Mouse (Mus musculus) thymus, adult 2 months (tissue): ENCODE measurements around the gene Gmeb1.

Source experiments
- CTCF ChIP-seq: fragments of 200-500 bp; IDR thresholded peaks from 2 replicates; pipeline ENCODE4 v1.5.1; 2012; ENCODE audit warnings: mild to moderate bottlenecking, control low read depth, low read length, moderate library complexity, borderline replicate concordance; ENCODE audit not compliant: control insufficient read depth, poor library complexity, insufficient read depth; ENCODE audit errors: extremely low read depth
- POLR2A ChIP-seq: fragments of 200-500 bp; IDR thresholded peaks from 2 replicates; pipeline ENCODE4 v1.6.1; 2012; ENCODE audit warnings: mild to moderate bottlenecking, low read length, control low read depth, moderate library complexity; ENCODE audit not compliant: control insufficient read depth, poor library complexity, insufficient read depth; ENCODE audit errors: extremely low read depth

DNA sequence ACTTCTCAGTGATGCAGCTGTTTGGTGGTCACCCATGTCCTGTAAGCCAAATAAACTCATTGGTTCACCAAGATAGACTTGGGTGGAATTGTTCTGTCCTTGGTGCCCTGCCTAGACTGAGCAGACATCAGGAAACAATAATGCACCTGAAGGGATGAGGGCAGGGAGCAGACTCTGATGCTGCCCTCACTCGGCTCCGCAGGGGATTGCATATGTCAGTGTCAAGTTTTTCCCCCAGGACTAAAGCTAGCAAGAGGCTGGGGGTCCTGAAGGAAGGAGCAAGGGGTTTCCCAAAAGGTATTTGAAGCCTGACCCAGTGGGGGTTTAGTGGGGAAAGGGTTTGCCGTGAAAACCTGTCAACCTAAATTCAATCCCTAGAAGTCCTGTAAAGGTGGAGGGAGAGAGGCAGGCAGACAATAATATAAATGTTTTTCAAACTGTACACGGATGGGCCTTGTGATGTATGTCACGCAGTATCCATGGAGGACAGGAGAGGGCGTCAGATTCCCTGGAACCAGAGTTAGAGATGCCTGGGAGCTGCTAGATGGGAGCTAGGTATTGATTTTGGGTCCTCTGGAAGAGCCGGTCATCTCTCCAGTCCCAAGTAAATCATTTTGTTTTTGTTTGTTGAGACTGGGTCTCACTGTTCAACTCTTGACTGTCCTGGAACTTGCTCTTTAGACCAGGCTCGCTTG, 34.4 kb upstream of the Gmeb1 start:
- TF ChIP-seq POLR2A (no peak), CTCF (no peak)
